Mouse (Mus musculus): Measurements from ENCODE around the gene Micu1. TPM values are rescaled to one million over a fixed set of nuclear protein-coding genes. Genes with fewer than 3 reads are reported as not detected.

The Micu1 gene
- total RNA-seq, 4 experiments from 2014 or later = 20.9 to 27.4 (median 22.2) TPM

GRCm38 (mm10) chr10:59901463-59901862 is 199.2 kb downstream of the Micu1 start:
- no peak for DNase-seq (ENCODE audit: low spot score)

DNA sequence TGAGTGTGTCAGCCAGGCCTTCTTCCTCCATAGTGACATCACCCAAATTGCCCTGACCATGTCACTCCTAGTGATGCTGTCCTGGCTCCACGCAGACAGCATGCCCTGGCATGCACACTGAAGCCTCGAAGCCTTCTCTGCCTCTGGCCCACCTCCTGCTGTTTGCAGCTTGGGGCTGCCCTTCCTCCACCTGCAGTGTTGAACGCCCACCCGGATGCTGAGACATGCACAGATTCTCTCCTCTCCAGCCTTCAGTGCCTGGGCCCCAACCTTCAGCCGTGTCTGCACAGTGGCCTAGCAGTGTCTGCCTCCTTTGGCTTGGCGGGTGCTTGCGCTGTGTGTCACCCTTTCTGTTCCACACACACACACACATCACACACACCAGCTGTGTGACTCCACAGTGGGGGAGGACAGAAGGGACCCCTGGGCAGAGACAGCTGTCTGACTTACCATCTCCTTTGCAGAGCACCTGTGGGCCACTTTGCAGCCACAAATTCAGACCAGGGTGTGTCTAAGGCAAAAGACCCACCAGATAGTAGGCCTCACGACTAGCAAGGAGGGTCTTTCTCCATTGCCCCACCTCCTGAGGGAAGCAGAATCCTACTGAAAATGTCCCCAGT is 199.8 kb downstream of the Micu1 start:
- no peak for DNase-seq (ENCODE audit: low spot score)

GRCm38 (mm10) chr10:59902606-59902990 is 200.3 kb downstream of the Micu1 start:
- DNase-seq (ENCODE audit: low spot score) = no peak

DNA sequence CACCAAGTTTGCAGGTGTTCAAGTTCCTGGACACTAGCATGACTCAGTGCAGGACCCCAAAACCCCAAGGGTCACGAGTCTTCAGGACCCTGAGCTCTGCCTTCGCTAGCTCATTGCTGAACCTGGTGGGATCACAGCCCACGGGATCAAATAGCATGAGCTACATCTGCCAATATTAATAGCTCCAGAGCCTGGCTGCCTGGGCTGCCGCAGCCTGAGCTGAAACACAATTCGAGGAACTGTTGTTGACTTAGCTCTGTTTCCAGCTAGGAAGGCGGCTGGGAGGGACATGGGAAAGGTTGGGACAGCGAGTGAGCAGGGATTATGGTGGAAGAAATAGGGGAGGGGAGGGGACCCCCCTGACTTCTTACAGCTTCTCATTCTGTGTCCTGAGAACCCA is 200.9 kb downstream of the Micu1 start:
- DNase-seq (ENCODE audit: low spot score) = no peak

DNA sequence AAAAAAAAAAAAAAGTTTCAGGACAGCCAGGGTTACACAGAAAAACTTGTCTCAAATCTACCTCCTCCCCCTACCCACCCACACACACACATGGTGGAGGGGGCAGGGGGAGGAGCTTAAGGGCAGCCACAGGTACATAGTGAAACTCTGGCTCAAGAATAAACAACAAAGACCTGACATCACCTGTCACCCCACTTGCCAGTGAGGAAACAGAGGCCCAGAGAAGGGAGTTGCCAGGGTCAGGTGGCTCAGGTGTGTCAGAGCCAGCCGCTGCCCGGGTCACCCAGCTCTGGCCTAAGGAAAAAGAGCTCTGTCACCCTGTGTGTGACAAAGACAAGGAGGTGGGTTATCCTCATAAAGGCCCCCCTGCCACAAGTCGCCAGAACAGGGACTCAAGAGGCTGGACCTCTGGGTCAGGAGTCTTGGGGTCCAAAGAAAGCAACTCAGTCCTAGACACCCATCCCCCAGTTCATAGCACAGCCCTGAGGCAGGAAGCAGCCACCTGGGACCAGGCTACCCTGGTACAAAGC is 204.9 kb downstream of the Micu1 start:
- no peak for DNase-seq (ENCODE audit: low spot score)

DNA sequence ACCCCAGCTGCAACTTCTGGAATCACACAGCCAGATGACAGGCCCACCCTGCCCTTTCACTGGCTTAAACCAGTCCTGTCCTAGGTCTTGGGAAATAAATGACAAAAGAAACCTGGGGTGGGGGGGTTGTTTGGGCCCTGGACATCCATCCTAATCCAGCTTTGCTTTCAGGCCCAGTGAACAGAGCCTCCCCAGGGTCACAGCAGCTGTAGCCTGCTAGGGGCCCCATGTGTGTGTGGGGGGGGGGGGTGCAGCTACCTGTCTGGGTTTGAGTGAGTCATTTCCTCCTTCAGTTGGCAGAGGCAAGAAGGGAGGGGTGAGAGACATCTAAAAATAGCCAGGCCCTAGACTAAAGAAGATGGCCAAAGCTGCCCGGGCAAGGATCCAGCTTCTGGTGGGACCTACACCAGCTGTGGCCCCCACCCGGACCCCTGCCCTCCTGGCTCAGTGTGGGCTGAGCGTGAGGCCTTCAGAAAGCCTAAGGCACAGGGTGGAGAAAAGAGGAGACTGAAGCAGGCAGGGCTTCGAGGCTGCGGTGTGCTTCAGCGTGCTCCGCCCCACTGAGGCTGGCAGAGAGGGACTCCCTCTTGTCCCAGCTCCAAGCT is 205.5 kb downstream of the Micu1 start:
- DNase-seq (ENCODE audit: low spot score) = no peak

GRCm38 (mm10) chr10:59908776-59909315 is 206.6 kb downstream of the Micu1 start:
- no peak for DNase-seq (ENCODE audit: low spot score)

DNA sequence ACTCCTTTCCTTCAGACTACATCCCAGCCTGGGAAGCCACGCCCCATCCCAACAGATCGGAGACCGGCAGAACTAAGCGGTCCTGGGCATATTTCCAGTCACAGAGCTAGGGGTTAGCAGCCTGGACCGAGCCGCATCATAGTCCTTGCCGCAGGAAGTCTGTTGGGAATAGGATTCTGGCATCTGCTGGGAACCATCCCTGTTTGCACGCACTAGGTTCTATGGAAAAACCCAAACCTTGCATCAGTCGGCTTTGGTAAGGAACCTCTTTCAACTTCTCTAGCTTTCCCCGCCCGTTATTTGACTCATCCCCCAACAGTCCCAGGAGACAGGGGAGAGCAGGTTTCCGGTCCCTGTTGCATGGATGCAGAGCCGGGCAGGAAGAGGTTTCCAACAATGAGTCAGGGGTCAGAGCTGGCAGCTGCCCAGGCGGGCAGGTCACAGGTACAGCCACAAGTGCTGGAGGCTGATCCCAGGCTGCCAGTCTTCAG is 207.1 kb downstream of the Micu1 start:
- DNase-seq (ENCODE audit: low spot score) = peak; percentile 80

- DNase-seq (ENCODE audit: low spot score) = no peak
Measured at GRCm38 (mm10) chr10:59911091-59911490, 208.8 kb downstream of the Micu1 start.

DNA sequence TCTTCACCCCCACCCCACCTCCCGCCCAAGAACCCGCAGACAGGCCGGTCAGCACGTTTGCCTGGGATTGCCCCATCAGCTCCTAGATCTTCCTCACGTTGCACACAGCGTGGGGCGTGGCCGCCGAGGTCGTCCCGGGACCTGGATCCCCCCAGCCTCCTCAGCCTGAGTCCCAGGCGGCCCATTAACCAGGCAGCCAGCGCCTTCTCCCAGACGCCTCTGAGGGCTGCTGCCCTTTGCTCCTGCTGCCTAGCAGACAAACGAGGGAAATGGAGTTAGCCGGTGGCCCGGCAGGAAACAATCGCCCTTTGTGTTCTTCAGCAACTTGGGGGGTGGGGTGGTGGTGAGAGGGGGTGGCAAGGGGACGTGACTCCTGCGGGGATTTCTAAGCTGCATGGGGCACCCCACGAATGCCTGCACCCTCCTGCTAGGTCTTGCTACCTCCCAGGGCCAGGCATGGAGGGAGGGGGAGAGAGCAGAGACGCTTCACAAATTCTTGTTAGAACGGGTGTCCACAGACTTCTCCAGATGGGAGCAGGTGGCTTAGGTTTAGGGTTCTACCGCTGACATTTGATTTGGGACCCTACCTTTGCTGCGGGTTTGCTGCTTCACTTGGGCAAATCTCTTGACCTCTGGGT is 209.4 kb downstream of the Micu1 start:
- peak; percentile 65 for DNase-seq (ENCODE audit: low spot score)

Other genes starting within 250 kb of the Micu1 start
- gene Gm10322, start 86.4 kb upstream of the Micu1 start, total RNA-seq (2022) = not detected
- 10 to 100 TPM; 19.4 to 25.7 (median 23.9) TPM for gene Mcu, start 85.8 kb upstream of the Micu1 start, total RNA-seq (2022)
- gene Dnajb12, start 177.1 kb downstream of the Micu1 start, total RNA-seq (2022) = 10 to 100 TPM; 38.1 to 44.8 (median 44.4) TPM
- gene Ddit4, start 249.4 kb downstream of the Micu1 start, total RNA-seq (2022) = 10 to 100 TPM; 22.1 to 74.4 (median 55.6) TPM